ENCODE assay signal across 8 mouse cellular contexts in the genomic region with DNA sequence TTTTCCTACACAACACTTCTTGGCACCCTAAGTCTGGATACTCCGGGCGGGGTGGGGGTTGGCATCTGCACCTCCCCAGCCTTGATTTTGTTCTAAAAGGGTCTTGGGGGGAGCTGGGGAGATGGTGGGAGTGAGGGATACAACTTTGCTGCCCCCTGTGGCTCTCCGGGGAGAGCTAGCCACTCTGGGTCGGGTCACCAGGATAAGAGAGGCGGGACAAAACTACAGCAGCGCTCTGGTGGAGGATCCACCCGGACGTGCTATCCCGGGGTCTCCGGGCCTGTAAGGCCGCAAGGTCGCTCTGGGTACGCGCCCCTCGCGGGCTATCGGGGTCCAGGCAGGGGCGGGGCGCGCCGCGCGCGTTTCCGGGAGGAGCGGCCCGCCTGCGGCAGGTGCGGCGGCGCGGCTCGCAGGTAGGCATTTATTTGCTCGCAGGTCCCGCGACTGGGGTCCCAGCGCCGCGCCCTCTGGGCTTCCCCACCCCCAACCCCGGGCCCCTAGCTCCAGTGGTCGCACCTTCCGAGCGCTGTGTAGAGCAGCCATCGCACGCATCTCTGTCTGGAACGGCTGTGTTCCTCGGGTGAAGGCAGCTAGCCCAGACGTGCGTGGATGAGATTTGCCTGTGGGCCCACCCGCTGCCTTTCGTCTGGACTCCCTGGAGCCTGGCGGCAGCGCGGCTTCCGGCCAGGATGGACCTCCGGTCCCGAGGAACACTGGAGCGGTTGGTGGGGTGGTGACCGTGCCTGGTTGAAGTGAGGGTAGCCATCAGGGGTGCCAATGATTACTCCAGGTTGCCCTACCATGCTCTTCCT. TPM values are rescaled to one million over a fixed set of nuclear protein-coding genes. Genes with fewer than 3 reads are reported as not detected.
DNase-seq lines count a peak whose midpoint lies in the region; ATAC-seq and TF ChIP-seq lines count a peak whose summit lies in the region.

No protein-coding gene starts in this region.

- H3K79me2 ChIP-seq in myocyte (ENCODE audit: control insufficient read depth, insufficient read depth): no peaks in the 10 kb centered on the region

- intact Hi-C loops in left cerebral cortex, postnatal 25 days (cut with DNase I): no loop called here

- WGBS in heart, embryonic 16.5 days: 3% methylated on average over 59 of the region's 59 CpGs
- WGBS in liver, embryonic 11.5 days: 3% methylated on average over 58 of the region's 59 CpGs

- H3K4me1 ChIP-seq in heart, embryonic 16.5 days (ENCODE audit: control insufficient read depth, insufficient read depth, low read length): peaks cover 27% of the 10 kb centered on the region
- peaks cover 21% of the 10 kb centered on the region for H3K4me1 ChIP-seq in liver, embryonic 11.5 days (replicated peaks; ENCODE audit: control insufficient read depth, insufficient read depth, low read length)

- no peak overlapping the region for H3ac ChIP-seq in myocyte (ENCODE audit: control insufficient read depth, insufficient read length)

- no peak for ATAC-seq in heart, embryonic 16.5 days (replicated peaks; ENCODE audit: extremely low read depth, insufficient read depth, low FRiP score)
- ATAC-seq in liver, embryonic 11.5 days (replicated peaks; ENCODE audit: low FRiP score): no peak

- peak overlapping the region; percentile 78 for H3K27ac ChIP-seq in layer of hippocampus, adult 2 months
- peak overlapping the region; percentile 34 for H3K27ac ChIP-seq in heart, embryonic 16.5 days (ENCODE audit: low read length)
- no peak overlapping the region for H3K27ac ChIP-seq in liver, embryonic 11.5 days (ENCODE audit: low read depth, low read length)

- no peak for DNase-seq in layer of hippocampus, adult 2 months (ENCODE audit: low spot score in 2 of 2)
- DNase-seq in layer of hippocampus, postnatal 25 days (ENCODE audit: extremely low spot score in 1 of 2, low spot score in 1 of 2): no peak
- DNase-seq in cerebellum, postnatal 14 days: peak; percentile 18 to 27
- no peak for DNase-seq in liver, embryonic 11.5 days (ENCODE audit: low spot score)
- DNase-seq in left cerebral cortex, postnatal 25 days (ENCODE audit: low spot score in 2 of 2): no peak
- no peak for DNase-seq in urinary bladder, postnatal 14 days (ENCODE audit: low spot score)

- H3K4me2 ChIP-seq in heart, embryonic 16.5 days (ENCODE audit: low read depth, low read length): peak overlapping the region; percentile 87
- H3K4me2 ChIP-seq in liver, embryonic 11.5 days: peak overlapping the region; percentile 66
- peak overlapping the region; percentile 12 for H3K4me2 ChIP-seq in myocyte (ENCODE audit: low read depth)

- TF ChIP-seq CTCF in layer of hippocampus, adult 2 months (conservative IDR thresholded peaks at IDR 0.05): peak; percentile 44

- H3K9me3 ChIP-seq in heart, embryonic 16.5 days (replicated peaks; ENCODE audit: control insufficient read depth, low read length): no peaks in the 10 kb centered on the region
- no peaks in the 10 kb centered on the region for H3K9me3 ChIP-seq in liver, embryonic 11.5 days (ENCODE audit: control insufficient read depth, low read length)

- peaks cover 32% of the 10 kb centered on the region for H3K27me3 ChIP-seq in heart, embryonic 16.5 days (ENCODE audit: control insufficient read depth, insufficient read depth, low read length)
- peaks cover 57% of the 10 kb centered on the region for H3K27me3 ChIP-seq in liver, embryonic 11.5 days (replicated peaks; ENCODE audit: control insufficient read depth, insufficient read depth, low read length)
- no peaks in the 10 kb centered on the region for H3K27me3 ChIP-seq in myocyte (ENCODE audit: control insufficient read depth, insufficient read depth, insufficient read length)

- H3K36me3 ChIP-seq in heart, embryonic 16.5 days (ENCODE audit: control insufficient read depth, insufficient read depth): peaks cover 22% of the 10 kb centered on the region
- no peaks in the 10 kb centered on the region for H3K36me3 ChIP-seq in liver, embryonic 11.5 days (ENCODE audit: control insufficient read depth, insufficient read depth, low read length)
- H3K36me3 ChIP-seq in myocyte (ENCODE audit: control insufficient read depth, insufficient read depth): no peaks in the 10 kb centered on the region

- peak overlapping the region; percentile 71 for H3K9ac ChIP-seq in heart, embryonic 16.5 days (ENCODE audit: low read length)
- peak overlapping the region; percentile 55 for H3K9ac ChIP-seq in liver, embryonic 11.5 days (ENCODE audit: low read depth, low read length)

- peak overlapping the region; percentile 48 for H3K4me3 ChIP-seq in layer of hippocampus, adult 2 months
- peak overlapping the region; percentile 66 for H3K4me3 ChIP-seq in heart, embryonic 16.5 days (ENCODE audit: low read length)
- peak overlapping the region; percentile 44 for H3K4me3 ChIP-seq in liver, embryonic 11.5 days (ENCODE audit: low read depth, low read length)
- H3K4me3 ChIP-seq in myocyte: no peak overlapping the region

- TF ChIP-seq POLR2A in myocyte (IDR thresholded peaks at IDR 0.05; ENCODE audit: insufficient read length, low read depth): no peak

TF ChIP-seq in myocyte, 11 proteins besides CTCF, POLR2A, EP300 and RAD21:
- TF ChIP-seq TCF3 (IDR thresholded peaks at IDR 0.05; ENCODE audit: insufficient read length, low read depth) (no peak), POLR2AphosphoS2 (IDR thresholded peaks at IDR 0.05; ENCODE audit: insufficient read length, low read depth) (peak; percentile 24)

RNA-seq across cellular contexts. Expression of a gene that starts 0.8 kb away (rescaled TPM):
- total RNA-seq in layer of hippocampus, adult 2 months (2021): 1 to 10 TPM; 4.1 to 6.7 TPM
- total RNA-seq in layer of hippocampus, postnatal 25 days (2021): 1 to 10 TPM; 2.1 to 4.2 TPM
- 24.2 and 26.1 TPM in 2 replicates for polyA plus RNA-seq in heart, embryonic 16.5 days (2015; fragmentation: Nextera tagmentation; extraction: Ambion mirVana)
- polyA plus RNA-seq in liver, embryonic 11.5 days (2014; fragmentation: Nextera tagmentation; extraction: Ambion mirVana): 4.3 and 7.2 TPM in 2 replicates
- 2.4 TPM for polyA plus RNA-seq in myocyte (2012; fragmentation: generic; extraction: Trizol)
- total RNA-seq in left cerebral cortex, postnatal 25 days (2021): 1 to 10 TPM; 2.5 to 4.1 TPM

RNA-seq across cellular contexts. Expression of a gene that starts 5.5 kb away (rescaled TPM):
- 10 to 100 TPM; 23.4 to 25.1 TPM for total RNA-seq in layer of hippocampus, adult 2 months (2021)
- 10 to 100 TPM; 25.7 TPM for total RNA-seq in layer of hippocampus, postnatal 25 days (2021)
- 42.2 and 44.0 TPM in 2 replicates for polyA plus RNA-seq in heart, embryonic 16.5 days (2015; fragmentation: Nextera tagmentation; extraction: Ambion mirVana)
- 20.6 and 22.3 TPM in 2 replicates for polyA plus RNA-seq in liver, embryonic 11.5 days (2014; fragmentation: Nextera tagmentation; extraction: Ambion mirVana)
- polyA plus RNA-seq in myocyte (2012; fragmentation: generic; extraction: Trizol): 267 TPM
- total RNA-seq in left cerebral cortex, postnatal 25 days (2021): 10 to 100 TPM; 25.3 to 29.6 TPM

RNA-seq across cellular contexts. Expression of a gene that starts 6.7 kb away (rescaled TPM):
- 10 to 100 TPM; 25.1 to 28.3 TPM for total RNA-seq in layer of hippocampus, adult 2 months (2021)
- total RNA-seq in layer of hippocampus, postnatal 25 days (2021): 10 to 100 TPM; 23.2 to 30.4 TPM
- polyA plus RNA-seq in heart, embryonic 16.5 days (2015; fragmentation: Nextera tagmentation; extraction: Ambion mirVana): 73.1 and 78.0 TPM in 2 replicates
- 23.4 and 23.7 TPM in 2 replicates for polyA plus RNA-seq in liver, embryonic 11.5 days (2014; fragmentation: Nextera tagmentation; extraction: Ambion mirVana)
- polyA plus RNA-seq in myocyte (2012; fragmentation: generic; extraction: Trizol): 50.5 TPM
- 10 to 100 TPM; 21.4 to 28.6 TPM for total RNA-seq in left cerebral cortex, postnatal 25 days (2021)

RNA-seq across cellular contexts. Expression of a gene that starts 13.2 kb away (rescaled TPM):
- 10 to 100 TPM; 38.7 TPM for total RNA-seq in layer of hippocampus, adult 2 months (2021)
- total RNA-seq in layer of hippocampus, postnatal 25 days (2021): 10 to 100 TPM; 40.9 to 47.2 TPM
- 56.7 and 61.5 TPM in 2 replicates for polyA plus RNA-seq in heart, embryonic 16.5 days (2015; fragmentation: Nextera tagmentation; extraction: Ambion mirVana)
- polyA plus RNA-seq in liver, embryonic 11.5 days (2014; fragmentation: Nextera tagmentation; extraction: Ambion mirVana): 95.3 and 104 TPM in 2 replicates
- polyA plus RNA-seq in myocyte (2012; fragmentation: generic; extraction: Trizol): 95.1 TPM
- 10 to 100 TPM; 40.8 to 45.7 TPM for total RNA-seq in left cerebral cortex, postnatal 25 days (2021)

RNA-seq across cellular contexts. Expression of a gene that starts 13.3 kb away (rescaled TPM):
- 10 to 100 TPM; 13.6 to 13.7 TPM for total RNA-seq in layer of hippocampus, adult 2 months (2021)
- total RNA-seq in layer of hippocampus, postnatal 25 days (2021): 10 to 100 TPM; 12.2 to 14.3 TPM
- 61.0 and 61.5 TPM in 2 replicates for polyA plus RNA-seq in heart, embryonic 16.5 days (2015; fragmentation: Nextera tagmentation; extraction: Ambion mirVana)
- polyA plus RNA-seq in liver, embryonic 11.5 days (2014; fragmentation: Nextera tagmentation; extraction: Ambion mirVana): 77.9 and 78.2 TPM in 2 replicates
- 95.5 TPM for polyA plus RNA-seq in myocyte (2012; fragmentation: generic; extraction: Trizol)
- 10 to 100 TPM; 13.8 to 16.6 TPM for total RNA-seq in left cerebral cortex, postnatal 25 days (2021)

Comparison
In these comparisons a context has a peak if more than half of its experiments do, and no peak if none do; other contexts are left out.
1. DNase-seq: peak in cerebellum, postnatal 14 days (2 of 2); none in layer of hippocampus, adult 2 months (0 of 2), layer of hippocampus, postnatal 25 days (0 of 2), liver, embryonic 11.5 days (single experiment), left cerebral cortex, postnatal 25 days (0 of 2) and urinary bladder, postnatal 14 days (single experiment).
2. H3K4me2 ChIP-seq: peak in every context shown above with its lines; median percentile 87 in heart, embryonic 16.5 days; 66 in liver, embryonic 11.5 days; 12 in myocyte.